Mouse (Mus musculus) forebrain, embryonic 13.5 days (tissue): ENCODE data around the gene Cdkl1. TPM values are rescaled to one million over a fixed set of nuclear protein-coding genes. Genes with fewer than 3 reads are reported as not detected.
A peak's percentile ranks its signal among the peaks of the same experiment; 100 is the strongest.

ENCODE experiments used
- ATAC-seq: fragments of 200-750 bp; cut with Nextera tagmentation; 2 replicates; pipeline ENCODE4 v1.8.0; 2017
- H3K27ac ChIP-seq: fragments of 300-500 bp; sonication (generic); 2 replicates; pipeline ENCODE4 v1.5.1; 2015; ENCODE audit warnings: inconsistent platforms, mild to moderate bottlenecking, moderate library complexity
- H3K27me3 ChIP-seq: fragments of 300-500 bp; sonication (generic); 2 replicates; pipeline ENCODE4 v1.6.1; 2015; ENCODE audit warnings: mild to moderate bottlenecking, inconsistent platforms
- H3K36me3 ChIP-seq: fragments of 300-500 bp; sonication (generic); 2 replicates; pipeline ENCODE4 v1.6.1; 2015; ENCODE audit warnings: mild to moderate bottlenecking, inconsistent platforms; ENCODE audit not compliant: poor library complexity, severe bottlenecking
- H3K4me1 ChIP-seq: fragments of 300-500 bp; sonication (generic); 2 replicates; pipeline ENCODE4 v1.6.1; 2015; ENCODE audit warnings: inconsistent platforms
- H3K4me2 ChIP-seq: fragments of 300-500 bp; sonication (generic); 2 replicates; pipeline ENCODE4 v1.6.1; 2015; ENCODE audit warnings: inconsistent platforms, mild to moderate bottlenecking, moderate library complexity
- H3K4me3 ChIP-seq: fragments of 300-500 bp; sonication (generic); 2 replicates; pipeline ENCODE4 v1.5.1; 2015; ENCODE audit warnings: mild to moderate bottlenecking, inconsistent platforms
- H3K9ac ChIP-seq: fragments of 300-500 bp; sonication (generic); 2 replicates; pipeline ENCODE4 v1.6.1; 2015; ENCODE audit warnings: mild to moderate bottlenecking, inconsistent platforms
- H3K9me3 ChIP-seq: fragments of 300-500 bp; sonication (generic); replicated peaks from 2 replicates; pipeline ENCODE4 v1.6.1; 2016; ENCODE audit warnings: inconsistent platforms
- WGBS: fragments of 180-500 bp; shearing (Covaris S2); methylation state at CpG from one replicate; pipeline ENCODE4 v1.1.7; 2015; 5-methylcytosine and 5-hydroxymethylcytosine counted together
- polyA plus RNA-seq: library from polyadenylated mRNA; unstranded; fragments of >200 nt; fragmentation: Nextera tagmentation; extraction: Ambion mirVana; gene quantifications from 2 replicates; pipeline ENCODE4 v1.2.1, GENCODE M21; 2015

Gene Cdkl1
- polyA plus RNA-seq, 1 experiment from 2014 or later: 1.1 TPM

DNA sequence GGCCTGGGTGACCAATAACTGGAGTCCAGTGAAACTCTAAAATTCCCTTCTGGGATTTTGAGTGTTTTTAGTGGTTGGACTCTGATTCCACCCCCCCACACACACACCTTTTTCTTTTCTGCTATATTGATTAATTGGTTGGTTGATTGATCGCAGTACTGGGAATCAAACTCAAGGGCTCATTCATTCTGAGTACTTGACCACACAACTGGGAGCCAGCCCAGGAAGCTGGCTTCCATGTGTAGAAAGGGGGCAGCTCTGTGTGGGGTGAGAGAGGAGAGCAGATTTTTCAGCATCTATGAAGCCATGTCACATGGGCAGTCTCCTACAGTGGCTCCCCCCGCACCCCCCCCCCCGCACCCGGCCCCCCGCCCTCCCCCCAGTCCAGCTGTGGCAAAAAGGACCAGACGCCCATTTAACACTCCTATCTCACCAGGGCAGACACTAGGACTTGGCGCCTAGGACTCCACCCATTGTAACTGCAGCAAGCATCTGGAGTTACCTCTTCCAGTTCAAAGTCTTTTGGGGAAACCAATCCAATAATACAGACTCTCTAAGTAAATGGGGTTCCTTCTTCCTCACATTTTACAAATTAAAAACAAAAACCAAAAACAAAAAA is 31.7 kb downstream of the Cdkl1 start:
- no peak overlapping the region for H3K9ac ChIP-seq
- H3K27me3 ChIP-seq: no peaks in the 10 kb centered on the region
- no peaks in the 10 kb centered on the region for H3K36me3 ChIP-seq
- ATAC-seq: no peak
- 47% methylated on average over 7 of the region's 7 CpGs for WGBS
- no peak overlapping the region for H3K4me3 ChIP-seq
- no peak overlapping the region for H3K27ac ChIP-seq
- no peaks in the 10 kb centered on the region for H3K9me3 ChIP-seq
- no peak overlapping the region for H3K4me2 ChIP-seq
- H3K4me1 ChIP-seq: peaks cover 15% of the 10 kb centered on the region

DNA sequence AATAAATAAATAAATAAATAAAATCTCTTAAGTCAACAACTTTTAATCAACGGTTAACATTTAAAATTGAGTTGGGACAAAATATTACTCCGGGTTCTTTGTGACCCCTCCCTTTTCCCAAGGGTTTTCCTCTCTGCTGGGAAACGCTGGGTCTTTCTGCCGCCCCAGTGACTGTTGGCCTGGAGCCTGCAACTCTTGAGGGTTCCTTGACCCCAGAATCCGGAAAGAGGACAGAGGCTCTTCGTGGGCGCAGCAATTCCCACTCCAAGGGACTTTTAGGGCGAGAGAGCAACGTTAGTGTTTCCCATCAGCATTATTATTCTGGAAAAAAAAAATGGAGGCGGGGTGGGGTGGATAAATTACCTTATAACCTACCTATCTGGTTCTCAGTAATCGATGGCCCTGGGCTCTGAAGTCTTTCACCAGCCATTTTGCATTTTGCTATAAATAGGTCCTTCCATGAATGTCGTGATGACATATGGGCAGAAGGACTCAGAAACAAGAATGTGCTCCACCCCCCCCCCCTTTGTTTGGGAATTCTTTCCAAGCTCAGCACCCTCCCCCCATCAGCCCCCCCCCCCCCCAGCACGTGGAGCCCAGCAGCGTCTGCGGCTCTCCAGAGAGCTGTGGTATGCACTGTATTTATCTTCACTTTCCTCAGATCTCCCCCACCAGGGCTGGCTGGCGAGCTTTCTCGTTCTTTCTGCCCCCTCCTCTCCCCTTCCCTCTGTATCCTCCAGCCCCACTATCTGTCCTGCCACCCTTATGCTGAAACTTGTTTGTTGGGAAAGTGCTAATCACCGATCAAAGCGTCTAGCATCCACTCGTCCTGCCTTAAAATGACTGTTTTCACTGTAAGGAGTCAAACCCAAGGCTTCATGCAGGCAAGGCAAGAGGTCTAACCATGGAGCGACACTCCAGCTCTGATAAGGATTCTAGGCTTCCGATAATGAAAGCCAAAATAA is 32.6 kb downstream of the Cdkl1 start:
- WGBS: 13% methylated on average over 20 of the region's 22 CpGs
- peaks cover 15% of the 10 kb centered on the region for H3K4me1 ChIP-seq
- peak; percentile 60; the same call in 1 of the 2 replicates for ATAC-seq
- H3K27me3 ChIP-seq: no peaks in the 10 kb centered on the region
- peak overlapping the region; percentile 53 for H3K4me2 ChIP-seq
- no peak overlapping the region for H3K27ac ChIP-seq
- H3K9me3 ChIP-seq: no peaks in the 10 kb centered on the region
- no peaks in the 10 kb centered on the region for H3K36me3 ChIP-seq
- H3K9ac ChIP-seq: 0 out of 2 replicates have a peak overlapping the region, but pooled peaks have one; percentile 43
- H3K4me3 ChIP-seq: peak overlapping the region; percentile 15

- Histone ChIP-seq H3K4me3 (peak overlapping the region; percentile 18), H3K27ac (no peak overlapping the region), H3K9me3 (no peaks in the 10 kb centered on the region), H3K9ac (no peak overlapping the region), H3K4me2 (peak overlapping the region; percentile 53), H3K27me3 (no peaks in the 10 kb centered on the region), H3K36me3 (no peaks in the 10 kb centered on the region), H3K4me1 (peaks cover 15% of the 10 kb centered on the region)
- ATAC-seq: peak; percentile 90
- 17% methylated on average over 22 of the region's 22 CpGs for WGBS
Observed at GRCm38 (mm10) chr12:69757418-69758141, 33.5 kb downstream of the Cdkl1 start.

GRCm38 (mm10) chr12:69756015-69756414 is 35.1 kb downstream of the Cdkl1 start:
- H3K27ac ChIP-seq: no peak overlapping the region
- H3K9ac ChIP-seq: no peak overlapping the region
- no peaks in the 10 kb centered on the region for H3K27me3 ChIP-seq
- peaks cover 15% of the 10 kb centered on the region for H3K4me1 ChIP-seq
- no peaks in the 10 kb centered on the region for H3K9me3 ChIP-seq
- ATAC-seq: no peak
- WGBS: 67% methylated on average over 5 of the region's 5 CpGs
- no peak overlapping the region for H3K4me2 ChIP-seq
- H3K36me3 ChIP-seq: no peaks in the 10 kb centered on the region
- no peak overlapping the region for H3K4me3 ChIP-seq

DNA sequence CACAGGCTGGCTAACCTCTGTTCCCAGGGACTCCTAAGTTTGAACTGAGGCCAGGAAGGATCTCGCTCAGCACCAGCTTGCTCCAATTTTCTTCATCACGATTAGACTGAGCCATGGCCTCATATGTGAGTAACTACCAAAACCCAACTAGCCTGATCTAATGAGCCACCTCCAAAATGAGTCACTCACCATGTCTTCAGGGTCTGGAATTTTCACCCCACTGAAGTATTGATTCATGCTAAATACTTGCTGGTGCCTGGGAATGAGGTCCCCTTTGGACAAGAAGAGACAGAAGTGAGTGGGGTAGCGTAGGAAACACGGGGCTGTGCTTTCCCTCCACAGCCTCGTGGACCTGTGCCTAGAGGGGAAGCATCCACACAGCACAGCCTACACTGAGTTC is 37.1 kb downstream of the Cdkl1 start:
- no peak overlapping the region for H3K4me3 ChIP-seq
- no peaks in the 10 kb centered on the region for H3K27me3 ChIP-seq
- H3K27ac ChIP-seq: no peak overlapping the region
- no peak overlapping the region for H3K4me2 ChIP-seq
- peaks cover 12% of the 10 kb centered on the region for H3K4me1 ChIP-seq
- no peaks in the 10 kb centered on the region for H3K9me3 ChIP-seq
- 89% methylated on average over 5 of the region's 5 CpGs for WGBS
- ATAC-seq: no peak
- no peaks in the 10 kb centered on the region for H3K36me3 ChIP-seq
- no peak overlapping the region for H3K9ac ChIP-seq

DNA sequence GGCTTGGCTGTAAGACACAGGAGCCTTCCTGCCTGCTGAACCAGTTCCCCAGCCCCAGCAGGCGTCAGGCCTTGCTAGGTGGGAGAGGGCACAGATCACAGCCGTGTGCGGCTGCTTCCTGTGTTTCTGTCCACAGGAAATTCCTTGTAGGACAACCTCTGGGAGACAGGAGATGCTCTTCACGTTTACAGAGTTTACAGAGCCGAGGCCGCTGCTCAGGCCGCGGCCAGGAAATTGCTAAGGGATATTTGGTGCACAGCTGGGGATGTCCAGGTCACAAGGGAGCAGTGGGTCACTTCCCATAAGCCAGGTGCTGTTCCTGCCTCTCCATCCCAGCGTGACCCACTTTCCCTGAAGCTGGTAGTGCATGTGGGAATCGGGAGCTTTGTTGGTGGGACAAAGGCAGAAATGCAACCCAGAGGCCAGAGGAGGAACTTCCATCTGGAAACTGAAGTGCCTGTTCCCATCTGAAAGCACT is 39.2 kb downstream of the Cdkl1 start:
- Histone ChIP-seq H3K27ac (no peak overlapping the region), H3K27me3 (no peaks in the 10 kb centered on the region), H3K9me3 (no peaks in the 10 kb centered on the region), H3K4me2 (no peak overlapping the region), H3K4me3 (no peak overlapping the region), H3K4me1 (no peaks in the 10 kb centered on the region), H3K36me3 (no peaks in the 10 kb centered on the region), H3K9ac (no peak overlapping the region)
- ATAC-seq: no peak
- WGBS: 49% methylated on average over 10 of the region's 10 CpGs

DNA sequence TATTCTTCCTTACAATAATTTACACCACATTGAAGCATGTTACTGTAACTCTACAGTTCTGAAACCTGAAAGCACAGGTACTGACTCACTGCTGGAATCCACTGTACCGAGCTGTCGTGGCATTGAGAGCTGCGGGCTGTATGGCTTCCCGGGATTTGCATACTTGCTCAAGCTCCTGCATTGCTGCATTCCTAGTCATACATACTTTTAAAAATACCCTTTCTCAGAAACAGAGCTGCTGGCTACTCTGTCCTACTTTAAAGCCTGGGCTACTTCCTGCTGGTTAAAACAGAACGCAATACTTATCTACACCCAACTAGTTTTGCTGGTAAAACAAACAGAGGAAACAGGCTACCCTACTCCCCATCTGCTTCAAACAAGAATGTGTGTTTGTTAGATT is 46.9 kb downstream of the Cdkl1 start:
- no peak overlapping the region for H3K27ac ChIP-seq
- no peaks in the 10 kb centered on the region for H3K36me3 ChIP-seq
- 92% methylated on average over 5 of the region's 5 CpGs for WGBS
- no peaks in the 10 kb centered on the region for H3K9me3 ChIP-seq
- H3K4me2 ChIP-seq: no peak overlapping the region
- ATAC-seq: no peak
- no peak overlapping the region for H3K4me3 ChIP-seq
- H3K9ac ChIP-seq: no peak overlapping the region
- H3K4me1 ChIP-seq: no peaks in the 10 kb centered on the region
- no peaks in the 10 kb centered on the region for H3K27me3 ChIP-seq

GRCm38 (mm10) chr12:69741965-69742364 is 49.1 kb downstream of the Cdkl1 start:
- Histone ChIP-seq H3K27me3 (no peaks in the 10 kb centered on the region), H3K4me2 (no peak overlapping the region), H3K4me3 (no peak overlapping the region), H3K27ac (no peak overlapping the region), H3K9ac (no peak overlapping the region), H3K9me3 (no peaks in the 10 kb centered on the region), H3K36me3 (no peaks in the 10 kb centered on the region), H3K4me1 (no peaks in the 10 kb centered on the region)
- 87% methylated on average over 5 of the region's 5 CpGs for WGBS
- no peak for ATAC-seq

DNA sequence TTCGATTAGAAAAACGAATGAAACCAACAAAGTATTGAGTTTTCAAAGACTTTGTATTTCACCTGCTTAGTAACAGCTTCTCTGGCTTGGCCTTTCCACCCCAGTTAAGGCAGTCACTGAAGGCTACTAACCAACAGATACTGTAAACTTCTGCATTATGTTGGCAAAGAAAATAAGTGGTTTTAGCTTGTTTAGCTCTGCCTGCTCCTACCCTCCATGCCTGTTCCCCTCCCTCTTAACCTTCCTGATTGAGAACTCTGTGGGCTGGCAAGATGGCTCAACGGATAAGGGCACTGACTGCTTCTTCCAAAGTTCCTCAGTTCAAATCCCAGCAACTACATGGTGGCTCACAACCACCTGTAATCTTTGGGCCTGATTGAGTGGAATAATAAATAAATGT is 57.1 kb downstream of the Cdkl1 start:
- no peaks in the 10 kb centered on the region for H3K4me1 ChIP-seq
- ATAC-seq: no peak

DNA sequence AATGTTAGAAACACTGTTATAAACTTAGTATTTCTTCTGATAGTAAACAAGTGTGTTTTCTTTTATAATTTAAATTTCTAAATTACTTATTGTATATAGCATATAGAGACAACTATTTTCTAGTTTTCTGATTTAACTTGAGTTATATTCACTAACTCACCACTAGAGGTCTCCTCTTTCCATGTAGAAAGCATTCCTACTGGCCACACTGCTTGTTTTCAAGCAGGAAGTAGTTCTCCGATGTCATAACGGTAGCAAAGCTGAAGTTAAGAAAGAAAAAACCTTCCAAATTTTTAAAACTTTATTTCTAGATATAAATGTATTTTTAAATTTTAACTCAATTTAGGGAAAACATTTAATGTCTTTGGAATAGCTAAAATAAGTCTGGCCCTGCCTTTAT is 57.5 kb downstream of the Cdkl1 start:
- Histone ChIP-seq H3K27me3 (no peaks in the 10 kb centered on the region), H3K4me1 (no peaks in the 10 kb centered on the region), H3K9ac (no peak overlapping the region), H3K4me2 (no peak overlapping the region), H3K36me3 (no peaks in the 10 kb centered on the region), H3K4me3 (no peak overlapping the region), H3K27ac (no peak overlapping the region), H3K9me3 (no peaks in the 10 kb centered on the region)
- WGBS: 9% methylated on average over 2 of the region's 2 CpGs
- peak; percentile 61; the same call in 1 of the 2 replicates for ATAC-seq

More for the DNA sequence above, 57.1 kb downstream of the Cdkl1 start:
- Histone ChIP-seq H3K27me3 (no peaks in the 10 kb centered on the region), H3K27ac (no peak overlapping the region), H3K4me2 (no peak overlapping the region), H3K9ac (no peak overlapping the region), H3K9me3 (no peaks in the 10 kb centered on the region), H3K36me3 (no peaks in the 10 kb centered on the region), H3K4me3 (no peak overlapping the region)
- WGBS: 86% methylated on average over 3 of the region's 3 CpGs

- WGBS: 42% methylated on average over 5 of the region's 5 CpGs
- ATAC-seq: no peak
- no peak overlapping the region for H3K4me2 ChIP-seq
- no peaks in the 10 kb centered on the region for H3K27me3 ChIP-seq
- no peaks in the 10 kb centered on the region for H3K36me3 ChIP-seq
- H3K9me3 ChIP-seq: no peaks in the 10 kb centered on the region
- no peaks in the 10 kb centered on the region for H3K4me1 ChIP-seq
- no peak overlapping the region for H3K9ac ChIP-seq
- H3K4me3 ChIP-seq: no peak overlapping the region
- H3K27ac ChIP-seq: no peak overlapping the region
Observed at GRCm38 (mm10) chr12:69732221-69732620, 58.8 kb downstream of the Cdkl1 start.

DNA sequence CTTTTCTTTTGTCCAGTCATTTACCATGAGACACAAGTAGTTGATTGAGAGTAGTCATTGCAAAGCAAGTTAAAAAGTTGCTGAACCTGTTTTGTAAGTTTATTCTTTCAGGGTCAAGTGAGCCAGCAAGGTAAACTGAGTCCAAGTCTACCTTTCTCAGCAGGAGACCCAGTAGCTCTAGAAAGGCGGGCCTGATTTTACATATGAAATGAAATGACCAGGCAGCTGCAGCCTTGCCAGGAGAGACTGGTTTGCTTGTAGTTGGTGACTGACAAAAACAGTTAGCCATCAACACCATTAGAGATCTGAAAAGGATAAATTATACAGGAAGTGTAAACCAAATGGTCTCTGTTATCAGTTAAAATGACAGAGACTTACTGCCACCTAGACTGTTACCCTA is 60.8 kb downstream of the Cdkl1 start:
- Histone ChIP-seq H3K36me3 (no peaks in the 10 kb centered on the region), H3K4me1 (peaks cover 4% of the 10 kb centered on the region), H3K9ac (no peak overlapping the region), H3K4me2 (no peak overlapping the region), H3K9me3 (no peaks in the 10 kb centered on the region), H3K27ac (no peak overlapping the region), H3K27me3 (no peaks in the 10 kb centered on the region), H3K4me3 (no peak overlapping the region)
- 74% methylated on average over 1 of the region's 1 CpGs for WGBS
- ATAC-seq: no peak
